Mouse (Mus musculus): Measurements from ENCODE around the gene Rtl6. TPM values are rescaled to one million over a fixed set of nuclear protein-coding genes. Genes with fewer than 3 reads are reported as not detected.

The Rtl6 gene
- polyA plus RNA-seq, 1 experiment from 2014 or later: 3.5 TPM

DNA sequence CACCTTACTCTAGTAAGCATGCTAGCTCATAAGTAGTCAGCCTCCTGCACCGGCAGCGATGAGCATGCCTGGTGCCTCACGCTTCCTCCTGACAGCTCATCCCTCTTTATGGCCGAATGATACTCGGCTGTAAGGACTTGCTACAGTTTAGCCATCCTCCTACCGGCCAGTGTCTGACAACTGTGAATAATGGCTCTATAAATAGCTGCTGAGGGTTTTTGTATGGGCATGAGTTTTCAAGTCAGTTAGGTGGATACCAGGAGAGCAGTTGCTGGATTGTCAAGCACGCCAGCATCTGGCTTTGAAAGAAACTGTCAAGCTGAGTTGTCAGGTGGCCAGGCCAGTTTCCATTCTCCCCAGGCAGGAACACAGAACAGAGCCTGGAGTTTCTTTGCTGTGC lies 52.7 kb downstream of the Rtl6 start:
- no peaks in the 10 kb centered on the region for H3K36me3 ChIP-seq (ENCODE audit: control insufficient read depth, insufficient read depth, low read length)
- H3K4me2 ChIP-seq (replicated peaks; ENCODE audit: low read depth): no peak overlapping the region
- H3K4me3 ChIP-seq (ENCODE audit: low read depth, low read length): no peak overlapping the region
- H3K27me3 ChIP-seq (ENCODE audit: control insufficient read depth, insufficient read depth, low read length): no peaks in the 10 kb centered on the region
- no peak overlapping the region for H3K9ac ChIP-seq (ENCODE audit: low read length)
- TF ChIP-seq EP300 (optimal IDR thresholded peaks at IDR 0.05) (no peak), CTCF (IDR thresholded peaks at IDR 0.05; ENCODE audit: low read depth) (no peak)
- no peak overlapping the region for H3K27ac ChIP-seq (replicated peaks)
- H3K9me3 ChIP-seq (ENCODE audit: control insufficient read depth, low read length): no peaks in the 10 kb centered on the region
- WGBS: 17% methylated on average over 7 of the region's 7 CpGs
- no peaks in the 10 kb centered on the region for H3K4me1 ChIP-seq (replicated peaks; ENCODE audit: control insufficient read depth, insufficient read depth)
- ATAC-seq (ENCODE audit: low FRiP score, low TSS enrichment) (no peak), DNase-seq (ENCODE audit: low spot score) (no peak)

Other genes with a start within 250 kb of the Rtl6 start
- 1.3 TPM in 2 replicates for gene Parvg, start 233.8 kb downstream of the Rtl6 start, polyA plus RNA-seq (2015; fragmentation: Nextera tagmentation; extraction: Ambion mirVana)
- gene Shisal1, start 110.7 kb downstream of the Rtl6 start, polyA plus RNA-seq (2015; fragmentation: Nextera tagmentation; extraction: Ambion mirVana): 0.82 and 1.1 TPM in 2 replicates
- 18.2 and 20.3 TPM in 2 replicates for gene Prr5, start 111.8 kb upstream of the Rtl6 start, polyA plus RNA-seq (2015; fragmentation: Nextera tagmentation; extraction: Ambion mirVana)
- 20.2 and 22.0 TPM in 2 replicates for gene Arhgap8, start 162.2 kb upstream of the Rtl6 start, polyA plus RNA-seq (2015; fragmentation: Nextera tagmentation; extraction: Ambion mirVana)

All from stomach, postnatal 0 days (tissue).